Mouse (Mus musculus) E14TG2a.4 (cell line): ENCODE measurements at regions not wholly inside any gene's neighbourhood (a gene's known extent, or its start where the extent isn't known, plus 50 kb on each side); places are given as distances from the start of the nearest gene placed in this dataset.

ENCODE experiments used
- H3K27me3 ChIP-seq: 2 replicates; pipeline ENCODE4 v1.6.1; 2014; ENCODE audit warnings: low read length, control low read depth; ENCODE audit not compliant: insufficient read depth
- H3K36me3 ChIP-seq: 2 replicates; pipeline ENCODE4 v1.6.1; 2014; ENCODE audit warnings: low read length, control low read depth; ENCODE audit not compliant: insufficient read depth
- H3K4me1 ChIP-seq: replicated peaks from 2 replicates; pipeline ENCODE4 v1.6.1; 2014; ENCODE audit warnings: low read depth, low read length, control low read depth
- H3K4me3 ChIP-seq: replicated peaks from 2 replicates; pipeline ENCODE4 v1.5.1; 2014; ENCODE audit warnings: mild to moderate bottlenecking, low read length
- H3K9me3 ChIP-seq: 2 replicates; pipeline ENCODE4 v1.6.1; 2014; ENCODE audit warnings: low read length, control low read depth
- CTCF ChIP-seq: conservative IDR thresholded peaks from 2 replicates; pipeline ENCODE4 v1.5.1; 2014; ENCODE audit warnings: low read length
- NANOG ChIP-seq: IDR thresholded peaks from 2 replicates; pipeline ENCODE4 v1.6.1; 2014; ENCODE audit warnings: borderline replicate concordance, low read length, mixed read lengths
- POU5F1 ChIP-seq: IDR thresholded peaks from 2 replicates; pipeline ENCODE4 v1.6.1; 2014; ENCODE audit warnings: low read length, borderline replicate concordance

- no peaks in the 10 kb centered on the region for H3K36me3 ChIP-seq
- H3K27me3 ChIP-seq: peaks cover under 1% of the 10 kb centered on the region; the same call in 1 of the 2 replicates
- H3K4me3 ChIP-seq: no peak overlapping the region
- no peak for TF ChIP-seq NANOG
- no peak for TF ChIP-seq POU5F1
- no peak for TF ChIP-seq CTCF
- peaks cover 17% of the 10 kb centered on the region for H3K9me3 ChIP-seq
- peaks cover 16% of the 10 kb centered on the region; the same call in 1 of the 2 replicates for H3K4me1 ChIP-seq
Measured at GRCm38 (mm10) chr10:117459041-117459475, 79.2 kb upstream of the Cpsf6 start.

DNA sequence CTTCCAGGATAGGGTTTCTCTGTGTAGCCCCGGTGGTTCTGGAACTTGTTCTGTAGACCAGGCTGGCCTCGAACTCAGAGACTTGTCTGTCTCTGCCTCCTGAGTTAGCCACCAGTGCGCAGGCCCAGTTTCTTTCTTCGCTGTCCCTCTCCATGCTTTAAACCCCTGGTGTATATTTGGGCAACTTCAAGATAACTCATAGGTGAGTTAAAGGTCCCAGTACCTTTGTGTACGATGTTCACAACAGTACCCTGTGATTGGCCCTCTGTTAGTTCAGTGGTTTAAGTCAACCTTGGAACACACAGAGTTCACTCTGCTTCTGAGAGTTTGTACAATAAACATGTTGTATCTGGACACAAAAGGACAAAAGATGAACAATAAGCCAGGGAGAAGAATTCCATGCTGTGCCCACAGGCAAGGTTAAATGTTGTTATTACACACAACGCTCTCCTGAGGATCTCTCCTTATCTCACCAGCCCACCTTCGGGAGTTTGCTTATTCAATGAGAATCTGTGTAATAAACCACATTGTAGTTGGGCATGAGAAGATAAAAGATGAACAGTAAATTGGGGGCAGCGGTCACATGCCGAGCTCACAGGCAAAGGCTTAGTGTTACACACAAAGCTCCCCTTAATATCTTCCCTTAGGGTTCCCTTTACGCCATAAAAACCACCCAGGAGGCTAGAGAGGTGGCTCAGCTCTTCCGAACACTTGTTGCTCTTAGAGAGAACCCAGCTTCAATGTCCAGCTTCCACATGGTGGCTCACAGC is 78.6 kb upstream of the Cpsf6 start:
- peaks cover 6% of the 10 kb centered on the region for H3K27me3 ChIP-seq
- peaks cover 16% of the 10 kb centered on the region; the same call in 1 of the 2 replicates for H3K4me1 ChIP-seq

DNA sequence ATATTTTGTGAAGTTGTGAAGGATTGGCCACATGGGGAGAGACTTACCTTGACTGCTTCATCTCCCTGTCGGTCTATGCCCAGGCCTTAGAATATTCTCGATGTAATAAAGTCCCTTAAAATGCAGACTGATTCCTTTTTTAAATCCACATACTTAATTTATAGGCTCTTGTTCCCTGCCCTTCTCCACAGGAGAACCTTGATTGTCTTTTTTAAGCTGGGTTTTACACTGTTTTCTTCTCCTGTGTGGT is 77.8 kb upstream of the Cpsf6 start:
- Histone ChIP-seq H3K27me3 (peaks cover 6% of the 10 kb centered on the region), H3K4me1 (peaks cover 22% of the 10 kb centered on the region), H3K36me3 (no peaks in the 10 kb centered on the region), H3K9me3 (peaks cover 17% of the 10 kb centered on the region), H3K4me3 (no peak overlapping the region)
- no peak for TF ChIP-seq POU5F1
- no peak for TF ChIP-seq CTCF
- TF ChIP-seq NANOG: no peak

More for the DNA sequence above, 78.6 kb upstream of the Cpsf6 start:
- peaks cover 17% of the 10 kb centered on the region for H3K9me3 ChIP-seq
- H3K36me3 ChIP-seq: no peaks in the 10 kb centered on the region
- no peak for TF ChIP-seq POU5F1
- no peak for TF ChIP-seq CTCF
- no peak for TF ChIP-seq NANOG
- no peak overlapping the region for H3K4me3 ChIP-seq

DNA sequence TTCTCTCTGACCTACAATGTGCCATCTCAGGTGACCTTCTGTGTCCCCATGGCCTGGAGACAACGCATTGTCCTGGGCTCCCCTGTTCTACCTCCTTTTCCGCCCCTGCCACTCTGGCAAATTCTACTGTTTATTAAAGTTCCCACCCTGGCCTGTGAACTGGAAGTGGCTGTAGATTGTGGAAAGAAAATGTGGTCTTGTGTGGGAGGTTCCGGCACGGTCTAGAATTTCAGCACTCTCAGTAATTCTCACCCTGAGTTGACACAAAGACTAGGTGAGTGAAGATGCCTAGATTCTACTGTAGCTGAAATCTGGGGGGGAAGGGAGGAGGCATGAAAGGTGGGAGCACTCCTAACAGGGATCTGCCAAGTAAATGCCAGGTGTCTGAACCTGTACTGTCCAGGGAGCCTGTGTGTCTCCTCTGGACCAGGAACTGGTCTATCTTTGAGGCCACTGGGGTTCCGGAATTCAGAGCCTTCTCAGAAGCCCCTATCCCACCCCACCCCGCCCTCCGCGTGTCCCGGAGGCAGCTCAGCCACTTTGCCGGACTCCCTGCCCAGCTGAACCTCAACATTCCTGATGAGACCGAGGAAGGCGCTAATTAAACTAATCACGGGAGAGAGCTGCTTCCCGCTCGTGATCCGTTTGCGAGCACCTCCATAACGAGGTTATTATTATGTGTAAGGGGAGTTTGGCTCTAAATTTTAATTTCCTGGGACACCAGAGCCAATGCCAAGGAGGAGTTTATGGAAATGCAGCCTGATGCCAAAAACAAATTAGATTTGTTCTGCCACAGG is 77.3 kb upstream of the Cpsf6 start:
- TF ChIP-seq POU5F1 (no peak), CTCF (no peak)
- peaks cover 6% of the 10 kb centered on the region for H3K27me3 ChIP-seq
- peaks cover 27% of the 10 kb centered on the region for H3K4me1 ChIP-seq
- peaks cover 17% of the 10 kb centered on the region for H3K9me3 ChIP-seq
- no peaks in the 10 kb centered on the region for H3K36me3 ChIP-seq
- no peak overlapping the region for H3K4me3 ChIP-seq

- H3K9me3 ChIP-seq: peaks cover 17% of the 10 kb centered on the region
Measured at GRCm38 (mm10) chr10:117456427-117456826, 76.6 kb upstream of the Cpsf6 start.

GRCm38 (mm10) chr10:117455595-117456302 is 75.9 kb upstream of the Cpsf6 start:
- no peak for TF ChIP-seq POU5F1
- peak; percentile 74 for TF ChIP-seq CTCF
- no peak for TF ChIP-seq NANOG
- Histone ChIP-seq H3K4me1 (peaks cover 33% of the 10 kb centered on the region), H3K36me3 (no peaks in the 10 kb centered on the region), H3K9me3 (peaks cover 13% of the 10 kb centered on the region), H3K4me3 (no peak overlapping the region), H3K27me3 (peaks cover 6% of the 10 kb centered on the region)

More at GRCm38 (mm10) chr10:117456427-117456826, 76.6 kb upstream of the Cpsf6 start:
- Histone ChIP-seq H3K4me1 (peaks cover 31% of the 10 kb centered on the region), H3K27me3 (peaks cover 6% of the 10 kb centered on the region), H3K4me3 (no peak overlapping the region), H3K36me3 (no peaks in the 10 kb centered on the region)
- TF ChIP-seq NANOG: no peak
- no peak for TF ChIP-seq POU5F1
- no peak for TF ChIP-seq CTCF

DNA sequence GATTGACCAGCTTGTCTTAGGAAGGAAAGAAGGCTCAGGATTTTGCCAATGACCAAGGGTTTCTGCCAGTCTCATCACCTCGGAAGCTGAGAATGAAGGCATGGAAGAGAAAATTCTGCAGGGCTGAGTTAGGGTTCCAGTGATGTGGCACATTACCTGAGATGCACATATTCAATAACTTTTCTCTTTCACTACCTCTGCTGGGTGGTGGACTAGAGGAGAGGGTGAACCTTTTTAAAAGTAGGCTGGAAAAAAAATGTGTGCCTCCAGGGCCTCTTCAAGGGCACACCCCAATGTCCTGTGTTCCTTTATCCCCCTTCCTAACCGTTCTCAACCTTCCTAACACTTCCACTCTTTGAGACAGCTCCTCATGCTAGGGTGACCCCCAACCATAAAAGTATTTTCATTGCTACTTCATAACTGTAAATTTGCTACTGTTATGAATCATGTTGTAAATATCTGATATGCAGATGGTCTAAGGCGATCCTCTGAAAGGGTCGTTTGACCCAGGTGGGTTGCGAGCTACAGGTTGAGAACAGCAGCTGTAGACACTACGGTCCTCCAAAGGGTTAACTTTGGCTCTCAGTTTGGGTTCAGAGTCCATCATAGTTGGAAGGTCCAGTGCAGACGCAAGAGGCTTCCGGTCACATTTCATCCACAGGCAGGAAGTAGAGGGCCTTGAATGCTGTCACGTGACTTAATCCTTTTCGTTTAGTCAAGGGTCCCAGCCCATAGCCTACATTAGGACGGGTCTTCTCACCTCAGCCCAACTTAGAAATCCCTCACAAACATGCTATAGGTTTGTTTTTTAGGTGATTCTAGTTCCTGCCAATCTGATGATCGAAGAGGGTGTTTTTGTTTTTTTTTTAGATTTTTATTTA is 75.1 kb upstream of the Cpsf6 start:
- Histone ChIP-seq H3K9me3 (peaks cover 13% of the 10 kb centered on the region), H3K36me3 (no peaks in the 10 kb centered on the region), H3K27me3 (peaks cover 6% of the 10 kb centered on the region), H3K4me3 (no peak overlapping the region), H3K4me1 (peaks cover 33% of the 10 kb centered on the region)
- TF ChIP-seq CTCF (no peak), NANOG (no peak), POU5F1 (no peak)

DNA sequence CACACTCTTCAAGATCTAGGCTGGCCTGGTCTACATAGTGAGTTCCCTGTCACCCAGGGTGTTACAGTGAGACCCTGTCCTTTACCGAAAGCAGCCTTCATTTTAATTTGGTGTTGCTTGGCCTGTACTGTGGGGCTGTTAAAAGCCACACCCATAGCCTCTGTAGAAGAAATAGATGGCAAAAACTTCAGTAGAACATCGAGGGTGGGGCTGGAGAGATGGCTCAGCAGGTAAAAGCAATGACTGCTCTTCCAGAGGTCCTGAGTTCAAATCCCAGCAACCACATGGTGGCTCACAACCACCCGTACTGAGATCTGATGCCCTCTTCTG is 74.3 kb upstream of the Cpsf6 start:
- TF ChIP-seq POU5F1 (no peak), CTCF (no peak)
- peaks cover 6% of the 10 kb centered on the region for H3K27me3 ChIP-seq
- H3K4me1 ChIP-seq: peaks cover 33% of the 10 kb centered on the region
- peaks cover 13% of the 10 kb centered on the region for H3K9me3 ChIP-seq
- no peak overlapping the region for H3K4me3 ChIP-seq
- no peaks in the 10 kb centered on the region for H3K36me3 ChIP-seq
